Mouse (Mus musculus): ENCODE results near the gene Otud7b.

- TF ChIP-seq POLR2A (IDR thresholded peaks at IDR 0.05; ENCODE audit: borderline replicate concordance, low read depth, low read length): no peak
- TF ChIP-seq CTCF (IDR thresholded peaks at IDR 0.05; ENCODE audit: low read depth, low read length): no peak
Observed at GRCm38 (mm10) chr3:96089882-96090489, 14.3 kb upstream of the Otud7b start.
